Mouse (Mus musculus) activated CD4-positive, CD25-positive, alpha-beta regulatory T cell, adult 4 months (primary cell): ENCODE results near the gene Zfp148. TPM values are rescaled to one million over a fixed set of nuclear protein-coding genes. Genes with fewer than 3 reads are reported as not detected.
"Not testable (repeated sequence)": the region's sequence is repeated elsewhere in the genome, so short reads cannot be mapped to it uniquely, and the experiment has no call there.

Source experiments
- ATAC-seq: one replicate; pipeline ENCODE4 v1.8.0; 2017
- polyA plus RNA-seq, 2 experiments: library from polyadenylated mRNA; unstranded; fragments of 100-300 nt; shearing (Covaris generic); gene quantifications; one replicate each; pipeline ENCODE4 v1.2.1; 2017

The Zfp148 gene
- polyA plus RNA-seq, 2 experiments from 2014 or later = 45.4 to 46.4 TPM

DNA sequence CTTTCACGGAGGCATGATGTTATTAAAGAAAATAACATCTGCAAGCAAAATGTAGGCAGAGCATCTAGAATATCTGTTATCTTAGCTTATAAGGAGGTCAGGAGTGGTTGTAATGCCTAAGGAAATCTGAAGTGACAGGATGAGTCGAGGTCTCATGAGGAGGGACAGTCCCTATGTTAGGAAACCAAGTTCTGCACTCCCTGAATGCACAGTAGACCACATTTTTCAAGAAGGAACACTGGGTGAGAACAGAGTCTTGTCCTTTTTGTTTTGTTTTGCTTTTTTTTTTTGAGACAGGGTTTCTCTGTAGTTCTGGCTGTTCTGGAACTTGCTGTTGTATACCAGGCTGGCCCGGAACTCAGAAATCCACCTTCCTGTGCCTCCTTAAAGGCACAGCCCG lies 1.7 kb downstream of the Zfp148 start:
- no peak for ATAC-seq

GRCm38 (mm10) chr16:33383584-33383983 lies 2.9 kb downstream of the Zfp148 start:
- no peak for ATAC-seq

DNA sequence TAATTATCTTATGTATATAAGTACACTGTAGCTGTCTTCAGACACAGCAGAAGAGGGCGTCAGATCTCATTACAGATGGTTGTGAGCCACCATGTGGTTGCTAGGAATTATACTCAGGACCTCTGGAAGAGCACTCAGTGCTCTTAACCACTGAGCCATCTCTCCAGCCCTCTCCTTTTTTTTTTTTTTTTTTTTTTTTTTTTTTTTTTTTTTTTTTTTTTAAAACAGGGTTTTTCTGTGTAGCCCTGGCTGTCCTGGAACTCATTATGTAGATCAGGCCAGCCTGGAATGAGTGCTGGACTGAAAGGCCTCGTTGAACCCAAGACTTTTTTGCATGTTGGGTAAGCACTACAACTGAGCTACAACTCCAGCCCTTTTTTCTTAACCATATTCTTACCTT lies 3.4 kb downstream of the Zfp148 start:
- ATAC-seq = not testable (repeated sequence)

DNA sequence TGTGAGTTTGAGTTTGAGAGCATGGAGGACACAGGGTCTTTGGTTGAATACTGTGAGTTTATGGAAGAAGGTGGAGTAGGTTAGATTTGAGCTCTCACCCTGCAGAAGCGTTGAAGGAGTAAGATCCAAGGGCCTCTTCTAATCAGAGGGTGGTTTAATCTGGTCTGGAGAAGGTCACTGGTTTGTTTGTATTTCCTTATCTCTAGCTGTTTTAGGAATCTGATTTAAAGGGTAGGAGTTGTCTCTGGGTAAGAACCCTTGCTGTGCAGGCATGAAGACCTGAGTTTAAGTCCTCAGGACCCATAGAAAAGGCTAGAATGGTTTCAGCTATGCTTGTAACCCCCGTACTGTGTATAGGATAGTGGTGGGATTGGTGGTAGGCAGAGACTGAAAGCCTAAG lies 6.4 kb downstream of the Zfp148 start:
- ATAC-seq = no peak

DNA sequence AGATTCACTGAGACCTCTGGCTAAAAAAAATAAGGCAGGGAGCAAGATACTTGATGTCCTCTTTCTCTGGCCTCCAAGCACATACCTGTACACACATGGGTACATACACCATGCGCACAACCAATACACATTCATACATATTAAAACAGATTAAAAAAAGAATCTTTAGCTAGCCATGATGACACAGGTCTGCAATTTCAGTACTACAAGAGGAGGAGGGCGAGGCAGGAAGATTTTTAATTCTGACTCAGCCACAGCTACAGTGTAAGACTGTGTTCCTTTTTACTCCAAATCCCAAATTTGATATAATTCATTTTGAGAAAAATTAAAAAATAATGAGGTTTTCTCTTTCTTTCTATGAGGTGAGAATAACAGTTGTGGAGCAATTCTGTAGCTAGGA lies 6.8 kb downstream of the Zfp148 start:
- no peak for ATAC-seq

DNA sequence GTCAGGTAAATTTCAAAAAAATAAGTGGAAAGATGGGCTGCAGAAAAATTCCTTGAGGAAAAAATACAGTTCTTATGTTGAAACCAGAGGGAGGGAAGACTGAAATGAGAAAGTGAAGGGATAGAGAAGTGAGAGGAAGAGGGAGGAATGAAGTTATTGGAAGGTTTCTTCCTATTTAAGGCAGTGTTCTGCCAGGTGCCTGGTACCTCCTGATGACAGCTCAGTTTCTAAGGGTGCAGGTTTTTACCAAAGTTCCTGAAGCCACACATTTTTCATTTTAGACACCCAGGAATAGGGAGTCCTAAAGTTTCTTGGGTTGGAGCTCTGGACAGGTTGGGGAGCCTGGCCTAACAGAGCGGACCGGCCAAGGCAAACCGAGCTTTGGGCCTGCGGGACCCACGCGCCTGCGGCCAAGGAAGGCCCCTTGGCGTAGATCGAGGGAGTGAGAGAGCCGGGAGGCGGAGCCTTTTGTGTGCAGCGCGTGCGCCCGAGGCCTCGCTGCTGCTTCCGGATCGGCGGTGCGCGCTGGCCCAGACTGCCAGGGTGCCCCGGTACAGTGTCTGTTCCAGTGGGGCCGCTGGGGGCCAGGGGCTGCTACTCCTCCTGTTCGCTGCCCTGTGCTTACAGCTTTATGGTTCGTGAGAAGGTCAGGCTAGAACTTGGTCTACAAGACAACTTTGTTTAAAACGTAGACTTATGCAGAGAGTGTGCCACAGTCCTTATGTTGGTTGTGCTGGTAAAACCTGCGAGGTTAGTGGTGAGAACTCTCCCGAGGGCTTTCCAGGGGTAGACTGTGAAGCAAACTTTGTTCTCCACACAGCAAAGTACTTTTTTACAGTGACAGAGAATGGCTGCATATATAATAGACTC lies 19.5 kb downstream of the Zfp148 start:
- peak; percentile 90 for ATAC-seq

DNA sequence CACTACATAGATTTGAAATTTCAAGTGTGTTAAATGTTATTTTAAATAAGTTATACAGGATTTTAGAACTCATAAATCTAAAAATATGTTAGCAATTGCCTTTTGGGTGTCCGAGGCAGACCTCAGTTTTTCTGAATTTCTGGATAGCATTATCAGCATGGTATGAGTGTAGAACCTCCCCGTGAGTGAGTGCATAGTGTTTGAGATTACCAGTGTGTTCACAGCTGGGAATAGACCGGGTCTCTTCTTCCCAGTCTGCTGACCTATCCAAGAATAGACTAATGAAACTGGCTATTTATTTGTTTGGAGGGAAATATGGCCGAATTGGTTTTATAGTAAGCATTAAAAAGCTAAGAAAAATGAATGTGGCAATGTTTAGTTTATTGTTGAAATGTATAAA lies 20.3 kb downstream of the Zfp148 start:
- no peak for ATAC-seq

DNA sequence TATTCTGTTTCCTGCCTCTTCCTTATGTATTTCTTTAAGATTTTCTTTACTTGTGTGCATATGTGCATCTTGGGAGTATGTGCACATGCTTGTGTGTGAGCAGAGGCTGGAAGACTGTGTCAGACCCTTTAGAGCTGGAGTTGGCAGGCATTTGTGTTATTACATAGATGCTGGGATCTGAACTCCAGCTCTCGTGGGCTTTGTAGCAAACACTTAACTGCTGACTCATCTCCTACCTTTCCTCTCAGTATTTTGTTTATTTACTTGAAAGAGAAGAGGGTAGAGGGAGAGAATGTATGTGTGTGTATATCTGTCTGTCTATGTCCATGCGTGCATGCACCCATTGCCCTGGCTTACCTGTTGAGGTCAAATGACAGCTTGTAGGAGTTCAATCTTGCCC lies 22.6 kb downstream of the Zfp148 start:
- ATAC-seq = no peak

- no peak for ATAC-seq
These were observed 23.4 kb downstream of the Zfp148 start for GRCm38 (mm10) chr16:33404055-33404454.

- no peak for ATAC-seq
These were observed 24.9 kb downstream of the Zfp148 start for GRCm38 (mm10) chr16:33405487-33405886.

GRCm38 (mm10) chr16:33410151-33410550 lies 29.5 kb downstream of the Zfp148 start:
- ATAC-seq = no peak

DNA sequence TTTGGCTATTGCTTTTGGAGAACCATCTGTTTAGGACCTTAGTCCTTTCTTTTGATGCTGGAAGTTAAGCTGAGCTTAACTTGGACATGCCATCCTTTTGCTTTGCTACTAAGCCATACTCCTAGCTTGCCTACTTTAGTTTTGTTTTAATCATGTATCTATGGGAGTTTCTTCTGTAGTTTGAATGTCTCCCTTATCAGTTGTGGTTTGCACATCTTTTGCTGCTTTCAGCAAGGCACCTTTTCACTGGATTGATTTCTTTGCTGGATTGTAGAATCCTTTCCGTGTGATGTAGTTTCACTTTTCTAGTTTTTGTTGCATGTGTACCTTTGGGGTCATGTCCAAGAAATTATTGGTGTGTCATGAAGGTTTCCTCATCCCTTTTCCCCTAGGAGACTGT lies 30.0 kb downstream of the Zfp148 start:
- no peak for ATAC-seq

- ATAC-seq = no peak
These were observed 33.6 kb downstream of the Zfp148 start for GRCm38 (mm10) chr16:33414191-33414590.

DNA sequence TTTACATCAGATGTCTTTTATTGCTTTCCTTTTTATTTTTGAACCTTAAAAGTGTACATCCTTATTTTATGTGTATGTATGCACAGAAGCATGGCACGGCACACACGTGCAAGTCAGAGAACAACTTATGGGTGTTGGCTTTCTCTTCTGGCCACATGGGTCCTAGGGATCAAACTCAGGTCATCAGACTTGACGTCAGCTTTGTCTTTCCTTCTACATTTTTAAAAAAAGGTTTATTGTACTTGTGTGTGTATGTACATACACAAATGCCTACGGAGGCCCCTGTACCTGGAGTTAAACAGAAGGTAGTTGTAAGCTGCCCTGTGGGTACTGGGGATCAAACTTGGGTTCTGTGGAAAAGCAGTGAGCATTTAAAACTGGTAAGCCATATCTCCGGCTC lies 35.0 kb downstream of the Zfp148 start:
- ATAC-seq = no peak

- ATAC-seq = no peak
These were observed 47.7 kb downstream of the Zfp148 start for GRCm38 (mm10) chr16:33428327-33428726.

DNA sequence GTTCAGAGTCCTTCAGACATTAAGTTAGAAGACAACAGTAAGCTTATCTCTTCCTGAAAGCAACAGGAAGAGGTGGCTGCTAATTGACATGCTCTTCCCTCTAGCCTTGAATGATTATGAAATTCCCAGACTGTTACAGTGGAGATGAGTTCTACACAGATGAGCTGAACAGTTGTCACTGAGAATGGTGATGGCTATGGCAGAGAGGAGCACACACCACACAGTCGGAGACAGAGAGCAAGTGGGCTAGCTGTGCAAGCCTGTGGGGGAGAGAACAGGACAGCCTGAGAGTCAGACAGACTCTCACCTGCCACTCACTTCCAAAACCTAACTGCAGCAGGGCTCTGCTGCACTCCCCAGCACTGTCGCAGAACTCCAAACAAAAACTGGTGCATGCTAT lies 51.0 kb downstream of the Zfp148 start:
- no peak for ATAC-seq

DNA sequence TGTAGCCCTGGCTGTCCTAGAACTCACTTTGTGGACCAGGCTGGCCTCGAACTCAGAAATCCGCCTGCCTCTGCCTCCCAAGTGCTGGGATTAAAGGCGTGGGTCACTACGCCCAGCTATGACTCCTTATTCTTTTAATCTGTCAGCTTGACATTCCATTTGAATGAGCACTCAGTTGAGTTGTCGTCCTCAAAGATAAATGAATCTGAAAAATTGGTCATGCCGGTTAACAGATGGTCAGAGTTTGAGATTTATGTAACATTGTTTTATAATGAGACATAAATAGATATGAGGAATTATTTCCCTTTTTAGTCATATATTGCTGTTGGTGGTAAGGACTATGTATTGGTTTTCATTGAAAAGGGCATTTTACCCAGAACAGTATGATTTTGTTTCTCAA lies 60.4 kb downstream of the Zfp148 start:
- no peak for ATAC-seq

GRCm38 (mm10) chr16:33446830-33447229 lies 66.2 kb downstream of the Zfp148 start:
- ATAC-seq = no peak

DNA sequence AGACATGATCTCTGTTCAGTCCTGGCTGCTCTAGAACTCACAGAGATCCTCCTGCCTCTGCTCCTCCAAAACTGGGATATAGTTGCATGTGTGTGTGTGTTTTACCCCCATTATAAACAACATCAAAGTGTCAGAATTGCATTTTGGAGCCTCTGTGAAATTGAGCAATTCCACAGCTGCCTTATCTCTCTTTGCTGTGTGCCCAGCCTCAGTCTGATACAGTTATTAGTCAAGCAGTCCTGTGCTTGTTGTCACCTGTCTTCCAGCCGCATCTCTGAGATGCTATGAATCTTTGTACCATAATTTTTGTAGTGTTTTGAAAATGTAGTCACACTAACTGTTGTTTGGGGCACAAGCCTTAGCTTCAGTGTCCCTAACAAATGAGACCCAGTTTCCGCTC lies 73.2 kb downstream of the Zfp148 start:
- no peak for ATAC-seq

GRCm38 (mm10) chr16:33454306-33454705 lies 73.7 kb downstream of the Zfp148 start:
- ATAC-seq = no peak

- ATAC-seq = no peak
These were observed 74.8 kb downstream of the Zfp148 start for GRCm38 (mm10) chr16:33455263-33455910.

DNA sequence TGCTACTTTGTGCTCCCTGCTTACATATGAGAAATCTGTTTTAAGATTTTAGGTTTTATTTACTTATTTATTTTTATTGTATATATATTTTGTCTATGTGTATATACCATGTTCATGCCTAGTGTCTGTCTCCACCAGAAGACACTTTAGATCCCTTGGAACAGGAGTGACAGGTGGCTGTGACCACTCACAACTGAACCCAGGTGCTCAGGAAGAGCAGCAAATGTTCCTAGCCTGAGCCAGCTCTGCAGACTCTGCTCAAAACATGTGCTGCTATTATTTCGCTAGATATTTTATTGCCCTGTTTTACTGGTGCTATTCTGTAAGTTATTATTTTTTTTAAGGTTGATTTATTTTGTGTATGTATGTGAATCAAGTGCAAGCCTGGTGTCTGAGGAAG lies 78.5 kb downstream of the Zfp148 start:
- no peak for ATAC-seq

DNA sequence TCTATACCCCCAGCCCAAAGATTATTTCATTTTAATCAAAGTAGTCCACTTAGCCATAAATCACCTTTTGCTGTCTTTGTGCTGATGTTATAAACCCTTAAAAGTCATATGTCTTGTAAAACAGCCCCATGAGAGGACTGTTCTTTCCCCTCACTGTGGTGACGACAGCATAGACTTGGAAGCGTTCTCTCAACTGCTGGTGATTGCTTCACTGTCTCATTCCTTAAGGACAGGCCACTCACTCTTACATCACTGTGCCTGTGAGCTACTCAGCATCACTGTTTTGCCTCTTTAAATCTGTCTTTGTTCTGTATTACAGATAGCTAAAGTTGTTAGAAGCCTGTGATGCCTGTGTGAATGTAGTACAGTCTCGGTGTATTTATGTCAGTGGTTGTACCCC lies 80.8 kb downstream of the Zfp148 start:
- ATAC-seq = no peak

- ATAC-seq = no peak
These were observed 84.0 kb downstream of the Zfp148 start for GRCm38 (mm10) chr16:33464509-33465241.
